Mouse (Mus musculus): ENCODE results near the gene Ramp1.

The Ramp1 gene

DNA sequence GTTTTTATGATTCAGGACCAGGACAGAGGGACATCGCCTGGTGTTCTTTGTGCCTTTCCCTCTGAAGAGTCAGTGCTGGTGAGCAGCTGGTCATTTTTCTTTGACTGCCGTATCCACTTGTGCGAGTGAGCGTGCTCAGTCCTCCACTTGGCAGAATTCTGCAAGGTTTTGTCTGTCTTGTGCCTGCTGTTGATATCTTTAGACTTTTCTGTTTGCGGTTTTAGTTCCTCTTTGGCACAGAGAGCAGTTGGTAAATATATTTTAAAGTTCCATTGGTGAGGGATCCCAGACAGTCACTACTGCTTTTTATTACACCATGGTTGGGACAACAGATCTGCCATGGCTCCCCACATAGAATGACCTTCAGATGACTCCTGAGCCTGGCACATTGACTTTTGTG, 7.7 kb downstream of the Ramp1 start:
- Histone ChIP-seq H3K27me3 (ENCODE audit: control insufficient read depth, insufficient read depth, low read length, poor library complexity, severe bottlenecking) (no peaks in the 10 kb centered on the region), H3K36me3 (ENCODE audit: control insufficient read depth, insufficient read depth, low read length, poor library complexity, severe bottlenecking) (no peaks in the 10 kb centered on the region)
- peak; percentile 29 for DNase-seq (ENCODE audit: low read depth, low spot score)

DNA sequence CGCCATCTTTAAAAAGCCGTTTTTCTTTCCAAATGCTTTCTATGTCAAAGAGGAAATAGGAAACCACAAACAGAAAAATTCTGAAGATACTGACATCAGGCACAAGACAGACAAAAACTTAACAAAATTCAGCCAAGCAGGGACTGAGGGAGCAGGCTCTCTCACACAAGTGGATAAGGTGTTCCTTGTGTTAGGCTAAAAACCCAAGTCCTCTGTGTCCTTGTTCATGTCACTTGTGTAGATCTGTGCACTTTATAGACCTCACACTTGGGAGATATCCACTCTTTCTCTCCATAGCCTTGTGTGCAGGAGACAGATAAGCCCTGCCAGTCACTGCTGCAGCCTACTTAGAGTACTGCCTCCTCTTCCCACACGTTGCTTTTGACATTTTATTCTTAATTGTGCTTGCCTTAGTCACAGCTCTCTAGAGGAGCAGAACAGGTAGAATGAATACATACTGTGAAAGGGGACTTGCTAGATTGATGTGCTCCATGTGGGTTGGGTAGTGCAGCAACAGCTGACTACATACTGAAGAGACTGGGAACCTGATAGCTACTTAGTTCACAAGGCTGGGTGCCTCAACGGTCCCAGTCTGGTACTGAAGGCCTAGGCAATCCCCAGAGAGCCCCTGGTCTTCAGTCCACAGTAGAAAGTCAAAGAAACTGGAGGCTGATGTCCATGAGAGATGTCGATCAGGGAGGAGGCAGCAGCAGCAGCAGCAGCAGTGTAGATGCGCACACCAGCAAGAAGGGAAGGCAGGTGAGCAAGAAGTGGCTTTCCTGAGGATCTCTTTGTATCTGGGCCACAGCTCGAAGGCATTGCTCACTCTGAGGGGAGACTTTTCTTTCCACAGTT, 8.4 kb downstream of the Ramp1 start:
- H3K27me3 ChIP-seq (ENCODE audit: control insufficient read depth, insufficient read depth, low read length, poor library complexity, severe bottlenecking), result no peaks in the 10 kb centered on the region
- H3K36me3 ChIP-seq (ENCODE audit: control insufficient read depth, insufficient read depth, low read length, poor library complexity, severe bottlenecking), result no peaks in the 10 kb centered on the region
- DNase-seq (ENCODE audit: low read depth, low spot score), result no peak

DNA sequence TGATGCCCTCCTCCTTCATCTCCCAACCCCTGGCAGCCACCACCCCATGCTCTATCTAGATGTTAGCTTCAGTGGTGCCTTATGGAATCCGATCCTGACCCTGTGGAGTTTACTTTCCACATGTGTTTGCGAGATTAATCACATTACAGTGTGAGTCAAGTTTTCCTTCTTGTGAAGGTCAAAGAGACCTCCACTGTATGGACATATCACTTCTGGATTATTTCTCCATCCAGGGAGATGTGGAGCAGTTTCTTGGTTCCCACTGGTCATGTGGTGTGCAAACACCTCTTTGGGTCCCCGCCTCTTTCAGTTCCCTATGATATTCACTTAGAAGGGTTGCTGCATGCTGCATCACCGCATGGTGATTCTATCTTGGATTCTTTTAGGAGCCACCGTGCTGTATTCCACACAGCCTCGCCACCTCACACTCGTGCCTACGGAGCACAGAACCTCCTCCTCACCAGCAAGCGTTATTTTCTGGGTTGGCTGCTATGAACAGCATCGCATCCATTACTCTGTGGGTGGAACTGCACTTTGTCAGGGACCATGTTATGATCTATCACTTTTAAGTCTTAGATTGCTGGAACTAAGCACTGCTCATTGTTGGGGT, 9.3 kb downstream of the Ramp1 start:
- Histone ChIP-seq H3K27me3 (ENCODE audit: control insufficient read depth, insufficient read depth, low read length, poor library complexity, severe bottlenecking) (no peaks in the 10 kb centered on the region), H3K36me3 (ENCODE audit: control insufficient read depth, insufficient read depth, low read length, poor library complexity, severe bottlenecking) (no peaks in the 10 kb centered on the region)
- no peak for DNase-seq (ENCODE audit: low read depth, low spot score)

DNA sequence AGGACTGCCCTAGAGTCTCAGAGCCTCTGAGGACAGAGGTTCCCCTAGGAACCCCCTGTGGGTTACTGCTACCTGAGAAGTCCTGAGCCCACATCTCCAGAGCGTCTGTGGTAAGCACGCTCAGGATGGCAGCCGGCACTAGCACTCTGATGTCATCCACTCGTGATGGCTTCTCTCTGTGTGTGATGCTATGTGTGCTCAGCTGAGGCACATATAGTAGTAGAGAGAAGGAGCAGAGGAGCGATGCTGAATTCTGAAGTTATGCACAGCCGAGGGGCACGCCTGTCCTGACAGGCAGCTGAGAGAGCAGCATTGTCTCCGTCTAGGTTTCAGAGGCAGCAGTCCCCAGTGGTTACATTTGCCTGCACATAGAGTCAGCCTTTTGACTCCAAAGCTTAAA, 12.6 kb downstream of the Ramp1 start:
- no peaks in the 10 kb centered on the region for H3K27me3 ChIP-seq (ENCODE audit: control insufficient read depth, insufficient read depth, low read length, poor library complexity, severe bottlenecking)
- DNase-seq (ENCODE audit: low read depth, low spot score), result no peak
- no peaks in the 10 kb centered on the region for H3K36me3 ChIP-seq (ENCODE audit: control insufficient read depth, insufficient read depth, low read length, poor library complexity, severe bottlenecking)

DNA sequence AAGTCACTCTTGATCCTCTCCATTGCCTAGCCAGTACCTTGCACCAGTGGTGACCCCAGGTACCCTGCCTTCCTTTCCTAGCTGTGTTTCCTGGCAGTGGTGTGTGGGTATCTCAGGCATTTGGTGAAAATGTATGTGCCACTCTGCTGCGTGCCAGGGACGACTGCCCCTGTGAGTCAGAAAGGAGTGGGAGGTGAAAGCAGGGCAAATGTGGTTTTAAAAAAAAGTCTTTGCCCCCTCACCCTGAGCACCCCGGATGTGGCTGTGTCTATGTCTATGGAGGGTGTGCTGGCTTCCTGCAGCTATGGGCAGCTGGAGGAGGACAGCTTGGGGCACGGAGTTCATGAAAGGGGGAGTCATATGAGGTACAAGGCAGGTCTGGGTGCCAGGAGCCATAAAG, 13.6 kb downstream of the Ramp1 start:
- H3K27me3 ChIP-seq (ENCODE audit: control insufficient read depth, insufficient read depth, low read length, poor library complexity, severe bottlenecking), result no peaks in the 10 kb centered on the region
- H3K36me3 ChIP-seq (ENCODE audit: control insufficient read depth, insufficient read depth, low read length, poor library complexity, severe bottlenecking), result no peaks in the 10 kb centered on the region
- DNase-seq (ENCODE audit: low read depth, low spot score), result peak; percentile 28

DNA sequence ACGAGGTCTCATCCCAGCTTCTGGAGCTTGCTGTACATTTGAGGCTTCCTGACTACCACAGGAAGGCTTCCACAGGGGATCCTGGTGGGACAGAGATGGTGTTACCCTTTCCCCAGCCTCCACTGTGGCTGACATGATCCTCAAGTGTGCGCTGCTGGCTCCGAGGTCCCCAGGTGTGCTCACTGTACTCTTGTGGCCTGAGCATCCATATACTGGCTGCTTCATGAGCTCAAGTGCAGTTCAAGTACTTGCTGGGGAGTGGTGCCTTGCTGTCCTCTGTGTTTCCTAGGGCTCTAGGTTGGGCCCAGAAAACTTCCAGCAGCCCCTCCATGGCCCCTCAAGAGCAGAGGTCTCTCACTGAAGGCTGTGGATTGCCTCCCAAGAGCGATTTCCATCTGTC, 14.1 kb downstream of the Ramp1 start:
- DNase-seq (ENCODE audit: low read depth, low spot score), result no peak
- H3K27me3 ChIP-seq (ENCODE audit: control insufficient read depth, insufficient read depth, low read length, poor library complexity, severe bottlenecking), result no peaks in the 10 kb centered on the region
- H3K36me3 ChIP-seq (ENCODE audit: control insufficient read depth, insufficient read depth, low read length, poor library complexity, severe bottlenecking), result no peaks in the 10 kb centered on the region

DNA sequence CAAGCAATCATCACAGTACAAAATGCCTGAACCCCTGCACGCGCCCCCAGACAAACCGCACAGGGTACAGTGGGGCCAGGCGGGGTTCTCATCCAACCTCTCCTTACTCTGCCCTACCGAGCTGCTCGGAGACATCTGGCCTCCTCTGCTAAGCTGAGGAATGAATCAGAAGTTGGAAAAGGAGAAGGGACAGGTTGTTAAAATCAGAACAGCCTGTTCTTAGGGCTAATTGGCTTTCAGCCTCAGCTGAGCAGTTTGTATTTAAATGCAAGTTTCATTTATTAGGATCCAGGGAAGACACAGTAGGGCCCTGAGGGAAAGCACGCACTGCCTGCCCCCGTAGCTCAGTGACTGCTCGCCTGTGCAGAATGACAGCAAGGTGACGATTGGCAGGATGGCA, 20.2 kb downstream of the Ramp1 start:
- H3K27me3 ChIP-seq (ENCODE audit: control insufficient read depth, insufficient read depth, low read length, poor library complexity, severe bottlenecking), result no peaks in the 10 kb centered on the region
- no peak for DNase-seq (ENCODE audit: low read depth, low spot score)
- H3K36me3 ChIP-seq (ENCODE audit: control insufficient read depth, insufficient read depth, low read length, poor library complexity, severe bottlenecking), result no peaks in the 10 kb centered on the region

DNA sequence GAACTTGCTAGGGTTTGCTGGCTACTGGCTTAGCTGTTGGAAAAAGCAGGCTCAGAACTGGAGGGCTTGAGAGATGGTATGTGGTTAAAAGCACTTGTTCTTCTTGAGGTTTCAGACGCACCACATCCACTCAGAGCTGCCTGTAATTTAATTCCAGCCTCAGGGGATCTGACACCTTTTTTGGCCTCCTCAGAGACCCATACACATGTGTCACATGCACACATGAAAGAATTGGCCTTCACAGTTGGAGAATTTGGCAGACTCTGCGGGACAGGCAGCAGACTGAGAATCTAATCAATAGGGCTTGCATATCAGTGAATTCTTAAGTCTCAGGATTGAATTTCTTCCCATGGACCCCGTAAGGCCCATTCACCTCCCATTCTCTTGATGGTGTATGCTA, 21.5 kb downstream of the Ramp1 start:
- Histone ChIP-seq H3K27me3 (ENCODE audit: control insufficient read depth, insufficient read depth, low read length, poor library complexity, severe bottlenecking) (no peaks in the 10 kb centered on the region), H3K36me3 (ENCODE audit: control insufficient read depth, insufficient read depth, low read length, poor library complexity, severe bottlenecking) (no peaks in the 10 kb centered on the region)
- DNase-seq (ENCODE audit: low read depth, low spot score), result no peak

DNA sequence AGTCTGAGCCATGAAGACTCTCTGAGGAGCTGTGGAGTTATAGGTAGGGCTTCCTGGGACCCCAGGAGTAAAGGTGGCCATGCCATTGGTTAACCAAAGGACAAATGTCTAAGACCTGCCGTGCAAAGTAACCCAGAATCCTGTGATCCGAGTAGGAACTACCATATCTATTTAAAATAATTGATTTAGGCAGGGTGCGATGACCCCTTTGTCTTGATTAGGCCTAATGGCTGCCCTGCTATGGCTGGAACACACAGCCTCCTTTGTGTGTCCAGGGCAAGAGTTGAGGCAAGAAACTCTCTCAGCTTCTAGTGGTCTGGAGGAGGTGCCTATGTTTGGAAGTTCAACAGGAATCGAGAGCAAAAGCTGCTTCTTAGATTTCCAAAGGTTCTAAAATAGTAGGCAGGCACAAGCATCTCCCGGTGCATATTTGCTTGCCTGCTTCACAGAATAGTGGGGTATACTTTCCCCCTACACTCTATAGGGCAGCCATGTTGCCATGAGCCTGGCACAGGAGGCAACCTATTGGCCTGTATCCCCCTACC, 24.7 kb downstream of the Ramp1 start:
- no peak for DNase-seq (ENCODE audit: low read depth, low spot score)
- Histone ChIP-seq H3K36me3 (ENCODE audit: control insufficient read depth, insufficient read depth, low read length, poor library complexity, severe bottlenecking) (no peaks in the 10 kb centered on the region), H3K27me3 (ENCODE audit: control insufficient read depth, insufficient read depth, low read length, poor library complexity, severe bottlenecking) (no peaks in the 10 kb centered on the region)

DNA sequence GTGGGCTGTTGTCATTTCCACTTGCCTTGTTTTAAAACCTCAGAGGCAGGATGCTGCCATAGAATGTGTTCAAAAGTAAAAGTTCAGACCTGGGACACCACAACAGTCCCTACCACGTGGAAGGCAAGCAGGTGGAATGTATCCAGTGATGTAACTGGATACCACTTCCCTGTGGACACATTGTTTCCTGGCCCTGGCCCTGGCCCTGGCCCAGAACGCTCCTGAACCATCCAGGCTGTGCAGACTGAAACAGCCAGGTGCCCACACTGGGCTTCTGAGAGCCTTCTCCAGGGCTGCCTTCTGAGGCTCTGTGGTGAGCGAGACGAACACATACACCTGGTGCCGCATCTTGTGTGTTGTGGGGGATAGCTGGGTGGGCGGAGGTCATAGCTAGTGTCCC, 26.0 kb downstream of the Ramp1 start:
- no peaks in the 10 kb centered on the region for H3K36me3 ChIP-seq (ENCODE audit: control insufficient read depth, insufficient read depth, low read length, poor library complexity, severe bottlenecking)
- DNase-seq (ENCODE audit: low read depth, low spot score), result no peak
- H3K27me3 ChIP-seq (ENCODE audit: control insufficient read depth, insufficient read depth, low read length, poor library complexity, severe bottlenecking), result no peaks in the 10 kb centered on the region

DNA sequence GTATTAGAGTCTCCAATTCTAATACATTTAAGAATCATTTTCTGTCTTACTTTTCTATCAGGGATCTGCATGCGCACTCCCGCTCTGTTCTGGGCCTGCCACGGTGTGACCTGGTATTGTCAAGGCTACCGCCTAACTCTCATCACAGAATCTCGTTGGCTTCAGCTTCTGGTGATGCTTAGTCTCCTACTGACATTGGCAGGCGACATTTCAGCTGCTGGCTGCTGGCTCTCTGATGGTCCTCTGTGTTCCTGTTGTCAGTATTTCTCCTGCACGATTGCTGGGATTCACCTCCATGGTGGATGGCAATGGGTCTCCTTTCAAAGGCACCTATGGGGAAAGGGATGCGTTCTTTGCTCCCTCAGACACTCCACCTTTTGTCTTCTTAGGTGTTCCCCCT, 26.7 kb downstream of the Ramp1 start:
- no peaks in the 10 kb centered on the region for H3K36me3 ChIP-seq (ENCODE audit: control insufficient read depth, insufficient read depth, low read length, poor library complexity, severe bottlenecking)
- H3K27me3 ChIP-seq (ENCODE audit: control insufficient read depth, insufficient read depth, low read length, poor library complexity, severe bottlenecking), result no peaks in the 10 kb centered on the region
- DNase-seq (ENCODE audit: low read depth, low spot score), result no peak

DNA sequence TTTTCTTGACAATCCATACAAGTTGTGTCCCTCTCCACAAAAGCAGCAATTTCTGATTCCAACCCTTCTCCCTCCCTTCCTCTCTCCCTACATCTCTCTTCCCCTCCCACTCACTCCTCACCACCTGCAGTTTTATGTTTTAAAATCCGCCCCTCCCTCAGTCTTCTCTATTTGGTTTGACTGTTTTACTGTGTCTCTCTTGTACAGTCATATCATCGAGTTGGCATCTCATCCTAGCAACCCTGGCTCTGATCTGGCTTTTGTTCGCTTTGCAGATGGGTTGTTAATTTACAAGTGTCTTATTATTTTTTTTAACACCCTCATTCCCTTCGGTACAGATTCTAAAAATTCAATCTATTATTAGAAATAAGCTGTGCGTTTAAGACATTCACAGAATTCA, 27.3 kb downstream of the Ramp1 start:
- DNase-seq (ENCODE audit: low read depth, low spot score), result no peak
- H3K27me3 ChIP-seq (ENCODE audit: control insufficient read depth, insufficient read depth, low read length, poor library complexity, severe bottlenecking), result no peaks in the 10 kb centered on the region
- no peaks in the 10 kb centered on the region for H3K36me3 ChIP-seq (ENCODE audit: control insufficient read depth, insufficient read depth, low read length, poor library complexity, severe bottlenecking)

DNA sequence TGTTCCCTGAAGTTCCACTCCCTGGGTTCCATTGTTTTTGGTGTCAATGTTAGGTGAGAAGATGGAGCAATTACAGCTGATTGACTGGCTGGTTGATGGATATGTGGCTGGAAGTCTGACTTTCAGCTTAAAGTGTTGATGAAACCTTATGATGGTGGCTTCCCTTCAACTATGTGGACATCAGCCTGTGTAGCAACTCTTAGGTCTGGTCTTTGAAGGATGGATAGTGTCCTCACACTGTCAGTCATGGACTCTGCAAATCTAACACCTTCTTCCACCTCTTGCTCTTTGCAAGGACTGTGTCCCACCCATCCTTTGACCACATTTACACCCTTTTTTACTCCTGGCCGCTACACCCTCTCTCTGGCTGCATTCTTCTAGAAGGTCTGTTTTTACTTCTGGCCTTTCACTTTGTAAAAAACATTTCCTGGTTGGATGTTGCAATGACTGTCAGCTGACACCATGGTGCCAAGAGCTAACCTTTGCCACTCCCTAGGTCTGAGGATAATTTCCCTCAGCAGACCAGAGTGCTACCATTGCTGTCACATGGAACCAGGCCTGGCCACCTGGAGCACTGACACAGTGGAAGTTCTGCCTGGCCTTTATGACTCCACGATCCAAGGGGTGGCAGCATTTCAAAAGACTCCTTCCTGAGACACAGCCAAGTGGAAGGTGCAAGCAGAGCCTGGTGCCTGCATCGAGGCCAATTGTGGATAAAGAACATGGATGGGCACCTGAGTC, 27.9 kb downstream of the Ramp1 start:
- DNase-seq (ENCODE audit: low read depth, low spot score), result no peak
- Histone ChIP-seq H3K36me3 (ENCODE audit: control insufficient read depth, insufficient read depth, low read length, poor library complexity, severe bottlenecking) (no peaks in the 10 kb centered on the region), H3K27me3 (ENCODE audit: control insufficient read depth, insufficient read depth, low read length, poor library complexity, severe bottlenecking) (no peaks in the 10 kb centered on the region)

DNA sequence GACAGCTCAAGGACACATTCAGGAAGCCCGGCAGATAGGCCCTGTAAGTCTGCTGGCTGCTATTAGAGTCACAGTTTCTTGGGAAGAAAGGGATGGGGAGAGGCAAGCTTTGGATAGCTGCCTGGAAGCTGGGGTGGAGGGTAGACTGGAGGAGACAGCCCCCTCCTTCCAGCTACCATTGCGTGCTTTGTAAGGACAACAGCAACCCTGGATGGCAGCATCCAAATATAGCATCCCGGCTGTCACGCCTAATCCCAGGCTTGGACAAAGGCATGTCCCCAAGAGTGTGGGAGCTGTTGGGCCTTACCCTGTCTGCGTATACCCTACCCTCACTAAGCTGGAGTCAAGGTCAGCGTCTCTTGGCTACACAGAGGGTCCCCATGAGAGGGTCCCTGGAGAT, 29.7 kb downstream of the Ramp1 start:
- DNase-seq (ENCODE audit: low read depth, low spot score), result no peak
- Histone ChIP-seq H3K27me3 (ENCODE audit: control insufficient read depth, insufficient read depth, low read length, poor library complexity, severe bottlenecking) (no peaks in the 10 kb centered on the region), H3K36me3 (ENCODE audit: control insufficient read depth, insufficient read depth, low read length, poor library complexity, severe bottlenecking) (no peaks in the 10 kb centered on the region)

DNA sequence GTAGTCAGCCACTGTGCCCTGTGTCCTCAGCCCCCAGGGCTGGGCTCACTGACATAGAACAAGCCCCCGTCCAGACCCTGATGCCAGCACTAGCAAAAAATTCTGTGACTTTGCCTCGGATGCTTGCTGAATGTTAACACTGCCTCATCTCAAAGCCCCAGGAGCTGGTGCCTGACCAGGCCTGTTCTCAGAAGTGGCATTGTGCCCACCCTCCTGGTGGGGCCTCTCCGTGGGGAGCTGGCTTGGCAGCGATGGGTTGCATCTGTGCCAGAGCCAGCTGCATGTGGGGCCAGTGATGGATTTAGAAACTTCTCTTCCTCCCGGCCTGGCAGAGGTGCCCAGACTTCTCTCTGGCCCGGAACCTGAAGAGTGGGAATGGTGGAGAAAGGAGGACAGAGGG, 30.2 kb downstream of the Ramp1 start:
- Histone ChIP-seq H3K36me3 (ENCODE audit: control insufficient read depth, insufficient read depth, low read length, poor library complexity, severe bottlenecking) (no peaks in the 10 kb centered on the region), H3K27me3 (ENCODE audit: control insufficient read depth, insufficient read depth, low read length, poor library complexity, severe bottlenecking) (no peaks in the 10 kb centered on the region)
- DNase-seq (ENCODE audit: low read depth, low spot score), result no peak
